Mouse (Mus musculus): Measurements from ENCODE around the gene Fmc1.
"Not testable (repeated sequence)": the region's sequence is repeated elsewhere in the genome, so short reads cannot be mapped to it uniquely, and the experiment has no call there.

The Fmc1 gene

GRCm38 (mm10) chr6:38533428-38534405 is at the start of gene Fmc1:
Gene Fmc1, plus strand, starts transcription at chr6:38533502.
- peak; percentile 94 to 98 for DNase-seq (ENCODE audit: low read depth in 2 of 2, low spot score in 2 of 2)

GRCm38 (mm10) chr6:38492550-38492949 is 40.8 kb upstream of the Fmc1 start:
- peak; percentile 55 to 60 for DNase-seq (ENCODE audit: low read depth in 2 of 2, low spot score in 2 of 2)

- DNase-seq (ENCODE audit: low read depth in 2 of 2, low spot score in 2 of 2): no peak
These were observed 37.7 kb upstream of the Fmc1 start for GRCm38 (mm10) chr6:38495641-38496040.

- DNase-seq (ENCODE audit: low read depth in 2 of 2, low spot score in 2 of 2): no peak
These were observed 21.2 kb upstream of the Fmc1 start for GRCm38 (mm10) chr6:38512096-38512495.

GRCm38 (mm10) chr6:38512830-38513229 is 20.5 kb upstream of the Fmc1 start:
- DNase-seq (ENCODE audit: low read depth in 2 of 2, low spot score in 2 of 2): no peak

GRCm38 (mm10) chr6:38515201-38515600 is 18.1 kb upstream of the Fmc1 start:
- no peak for DNase-seq (ENCODE audit: low read depth in 2 of 2, low spot score in 2 of 2)

- no peak for DNase-seq (ENCODE audit: low read depth in 2 of 2, low spot score in 2 of 2)
These were observed 9.5 kb upstream of the Fmc1 start for GRCm38 (mm10) chr6:38523851-38524250.

GRCm38 (mm10) chr6:38531211-38531820 is 2.0 kb upstream of the Fmc1 start:
- DNase-seq (ENCODE audit: low read depth in 2 of 2, low spot score in 2 of 2): peak in 1 of 2 experiments; percentile 19

GRCm38 (mm10) chr6:38532500-38533420 is 542 bp upstream of the Fmc1 start:
- DNase-seq (ENCODE audit: low read depth in 2 of 2, low spot score in 2 of 2): peak in 1 of 2 experiments; percentile 29

- DNase-seq (ENCODE audit: low read depth in 2 of 2, low spot score in 2 of 2): peak; percentile 99 to 100
These were observed 1.5 kb downstream of the Fmc1 start for GRCm38 (mm10) chr6:38534640-38535365.

GRCm38 (mm10) chr6:38535366-38535690 is 2.0 kb downstream of the Fmc1 start:
- DNase-seq (ENCODE audit: low read depth in 2 of 2, low spot score in 2 of 2): no peak

GRCm38 (mm10) chr6:38535788-38536187 is 2.5 kb downstream of the Fmc1 start:
- DNase-seq (ENCODE audit: low read depth in 2 of 2, low spot score in 2 of 2): no peak

GRCm38 (mm10) chr6:38544141-38544540 is 10.8 kb downstream of the Fmc1 start:
- DNase-seq (ENCODE audit: low read depth in 2 of 2, low spot score in 2 of 2): not testable (repeated sequence)

- not testable (repeated sequence) for DNase-seq (ENCODE audit: low read depth in 2 of 2, low spot score in 2 of 2)
These were observed 13.7 kb downstream of the Fmc1 start for GRCm38 (mm10) chr6:38547005-38547404.

- no peak for DNase-seq (ENCODE audit: low read depth in 2 of 2, low spot score in 2 of 2)
These were observed 14.4 kb downstream of the Fmc1 start for GRCm38 (mm10) chr6:38547707-38548106.

GRCm38 (mm10) chr6:38548595-38548994 is 15.3 kb downstream of the Fmc1 start:
- DNase-seq (ENCODE audit: low read depth in 2 of 2, low spot score in 2 of 2): not testable (repeated sequence)

GRCm38 (mm10) chr6:38549840-38550239 is 16.5 kb downstream of the Fmc1 start:
- DNase-seq (ENCODE audit: low read depth in 2 of 2, low spot score in 2 of 2): not testable (repeated sequence)

- DNase-seq (ENCODE audit: low read depth in 2 of 2, low spot score in 2 of 2): no peak
These were observed 17.2 kb downstream of the Fmc1 start for GRCm38 (mm10) chr6:38550250-38551061.
